Mouse (Mus musculus): ENCODE measurements around the gene Olfr15. TPM values are rescaled to one million over a fixed set of nuclear protein-coding genes. Genes with fewer than 3 reads are reported as not detected.
"Not testable (repeated sequence)": the region's sequence is repeated elsewhere in the genome, so short reads cannot be mapped to it uniquely, and the experiment has no call there.

Olfr15 gene
- polyA plus RNA-seq, 1 experiment from 2014 or later: not detected

GRCm38 (mm10) chr16:3846711-3847518, 16.2 kb downstream of the Olfr15 start, which contains the start of gene Zfp174:
Gene Zfp174, plus strand, starts transcription at chr16:3847268.
- Histone ChIP-seq H3K27me3 (no peaks in the 10 kb centered on the region), H3K4me3 (peak within 1 kb of the TSS; percentile 77), H3K4me1 (replicated peaks) (peaks cover 15% of the 10 kb centered on the region), H3K9me3 (no peaks in the 10 kb centered on the region), H3K4me2 (peak within 1 kb of the TSS; percentile 65), H3K9ac (peak within 1 kb of the TSS; percentile 69), H3K27ac (replicated peaks) (peak within 1 kb of the TSS; percentile 58), H3K36me3 (no peaks in the 10 kb centered on the region)
- 4% methylated on average over 38 of the region's 38 CpGs for WGBS
- peak; percentile 99 for ATAC-seq (ENCODE audit: low FRiP score, low read depth)

GRCm38 (mm10) chr16:3847871-3848270, 17.2 kb downstream of the Olfr15 start:
- WGBS: 68% methylated on average over 4 of the region's 4 CpGs

GRCm38 (mm10) chr16:3848416-3848815, 17.7 kb downstream of the Olfr15 start:
- no peak overlapping the region for H3K27ac ChIP-seq (replicated peaks)
- no peak overlapping the region for H3K9ac ChIP-seq
- no peak overlapping the region for H3K4me3 ChIP-seq
- WGBS: 84% methylated on average over 3 of the region's 3 CpGs
- H3K27me3 ChIP-seq: no peaks in the 10 kb centered on the region
- no peaks in the 10 kb centered on the region for H3K9me3 ChIP-seq
- H3K4me1 ChIP-seq (replicated peaks): peaks cover 9% of the 10 kb centered on the region
- peak overlapping the region; percentile 65; the same call in 1 of the 2 replicates for H3K4me2 ChIP-seq
- no peaks in the 10 kb centered on the region for H3K36me3 ChIP-seq
- ATAC-seq (ENCODE audit: low FRiP score, low read depth): no peak

More at GRCm38 (mm10) chr16:3847871-3848270, 17.2 kb downstream of the Olfr15 start:
- Histone ChIP-seq H3K9ac (peak overlapping the region; percentile 69), H3K27me3 (no peaks in the 10 kb centered on the region), H3K27ac (replicated peaks) (no peak overlapping the region; the same call in 1 of the 2 replicates), H3K4me2 (peak overlapping the region; percentile 65), H3K4me3 (peak overlapping the region; percentile 77), H3K36me3 (no peaks in the 10 kb centered on the region), H3K4me1 (replicated peaks) (peaks cover 13% of the 10 kb centered on the region), H3K9me3 (no peaks in the 10 kb centered on the region)
- no peak for ATAC-seq (ENCODE audit: low FRiP score, low read depth)

- not testable (repeated sequence) for H3K4me3 ChIP-seq; H3K27me3 ChIP-seq; H3K36me3 ChIP-seq; ATAC-seq (ENCODE audit: low FRiP score, low read depth); H3K9ac ChIP-seq; H3K4me1 ChIP-seq (replicated peaks); H3K9me3 ChIP-seq; H3K4me2 ChIP-seq; H3K27ac ChIP-seq (replicated peaks)
- WGBS: 93% methylated on average over 13 of the region's 13 CpGs
These were observed 20.6 kb downstream of the Olfr15 start for GRCm38 (mm10) chr16:3851301-3851700.

GRCm38 (mm10) chr16:3852586-3852985, 21.9 kb downstream of the Olfr15 start:
- H3K9ac ChIP-seq: no peak overlapping the region
- 38% methylated on average over 12 of the region's 12 CpGs for WGBS
- H3K9me3 ChIP-seq: no peaks in the 10 kb centered on the region
- no peaks in the 10 kb centered on the region for H3K27me3 ChIP-seq
- peaks cover 18% of the 10 kb centered on the region; the same call in 1 of the 2 replicates for H3K36me3 ChIP-seq
- ATAC-seq (ENCODE audit: low FRiP score, low read depth): no peak
- no peak overlapping the region for H3K4me3 ChIP-seq
- no peak overlapping the region for H3K27ac ChIP-seq (replicated peaks)
- H3K4me2 ChIP-seq: no peak overlapping the region
- peaks cover 5% of the 10 kb centered on the region for H3K4me1 ChIP-seq (replicated peaks)

GRCm38 (mm10) chr16:3854437-3855182, 23.9 kb downstream of the Olfr15 start:
- Histone ChIP-seq H3K27ac (replicated peaks) (no peak overlapping the region), H3K27me3 (no peaks in the 10 kb centered on the region), H3K36me3 (peaks cover 18% of the 10 kb centered on the region; the same call in 1 of the 2 replicates), H3K4me3 (no peak overlapping the region), H3K4me1 (replicated peaks) (no peaks in the 10 kb centered on the region), H3K9ac (no peak overlapping the region), H3K4me2 (no peak overlapping the region), H3K9me3 (no peaks in the 10 kb centered on the region)
- WGBS: 50% methylated on average over 11 of the region's 11 CpGs
- ATAC-seq (ENCODE audit: low FRiP score, low read depth): no peak

- Histone ChIP-seq H3K27me3 (no peaks in the 10 kb centered on the region), H3K4me1 (replicated peaks) (no peaks in the 10 kb centered on the region), H3K9ac (no peak overlapping the region), H3K4me3 (no peak overlapping the region), H3K4me2 (no peak overlapping the region), H3K27ac (replicated peaks) (no peak overlapping the region), H3K9me3 (no peaks in the 10 kb centered on the region), H3K36me3 (peaks cover 21% of the 10 kb centered on the region; the same call in 1 of the 2 replicates)
- 89% methylated on average over 1 of the region's 1 CpGs for WGBS
- no peak for ATAC-seq (ENCODE audit: low FRiP score, low read depth)
These were observed 25.1 kb downstream of the Olfr15 start for GRCm38 (mm10) chr16:3855776-3856175.

- 95% methylated on average over 4 of the region's 4 CpGs for WGBS
These were observed 28.6 kb downstream of the Olfr15 start for GRCm38 (mm10) chr16:3859254-3859653.

GRCm38 (mm10) chr16:3871815-3872214, 41.1 kb downstream of the Olfr15 start:
- Histone ChIP-seq H3K27me3 (no peaks in the 10 kb centered on the region), H3K9ac (peak overlapping the region; percentile 64), H3K36me3 (peaks cover 14% of the 10 kb centered on the region), H3K4me3 (peak overlapping the region; percentile 57), H3K9me3 (no peaks in the 10 kb centered on the region), H3K4me1 (replicated peaks) (peaks cover 22% of the 10 kb centered on the region), H3K4me2 (peak overlapping the region; percentile 79), H3K27ac (replicated peaks) (peak overlapping the region; percentile 51; the same call in 1 of the 2 replicates)
- ATAC-seq (ENCODE audit: low FRiP score, low read depth): 0 out of 2 replicates have a peak, but pooled peaks have one; percentile 8
- WGBS: 3% methylated on average over 16 of the region's 16 CpGs

More at GRCm38 (mm10) chr16:3859254-3859653, 28.6 kb downstream of the Olfr15 start:
- no peaks in the 10 kb centered on the region for H3K9me3 ChIP-seq
- no peak overlapping the region for H3K27ac ChIP-seq (replicated peaks)
- H3K36me3 ChIP-seq: peaks cover 42% of the 10 kb centered on the region
- H3K4me2 ChIP-seq: no peak overlapping the region
- no peaks in the 10 kb centered on the region for H3K4me1 ChIP-seq (replicated peaks)
- no peak for ATAC-seq (ENCODE audit: low FRiP score, low read depth)
- no peaks in the 10 kb centered on the region for H3K27me3 ChIP-seq
- no peak overlapping the region for H3K9ac ChIP-seq
- no peak overlapping the region for H3K4me3 ChIP-seq

GRCm38 (mm10) chr16:3872216-3873047, 41.8 kb downstream of the Olfr15 start, which contains the start of gene Naa60:
Gene Naa60, plus strand, starts transcription at chr16:3872375.
- Histone ChIP-seq H3K4me3 (peak within 1 kb of the TSS; percentile 57), H3K9me3 (no peaks in the 10 kb centered on the region), H3K4me1 (replicated peaks) (peaks cover 22% of the 10 kb centered on the region), H3K27me3 (no peaks in the 10 kb centered on the region), H3K9ac (peak within 1 kb of the TSS; percentile 64), H3K4me2 (peak within 1 kb of the TSS; percentile 79), H3K27ac (replicated peaks) (peak within 1 kb of the TSS; percentile 68), H3K36me3 (peaks cover 14% of the 10 kb centered on the region)
- ATAC-seq (ENCODE audit: low FRiP score, low read depth): peak; percentile 98
- 3% methylated on average over 47 of the region's 47 CpGs for WGBS

GRCm38 (mm10) chr16:3876346-3876745, 45.7 kb downstream of the Olfr15 start:
- Histone ChIP-seq H3K4me1 (replicated peaks) (peaks cover 17% of the 10 kb centered on the region), H3K27me3 (no peaks in the 10 kb centered on the region), H3K9ac (no peak overlapping the region), H3K36me3 (peaks cover 12% of the 10 kb centered on the region), H3K27ac (replicated peaks) (no peak overlapping the region), H3K4me3 (no peak overlapping the region), H3K4me2 (no peak overlapping the region), H3K9me3 (no peaks in the 10 kb centered on the region)
- no peak for ATAC-seq (ENCODE audit: low FRiP score, low read depth)
- WGBS: 96% methylated on average over 4 of the region's 4 CpGs
